Mouse (Mus musculus) embryonic fibroblast, embryonic 13.5 days (primary cell): ENCODE measurements at regions not wholly inside any gene's neighbourhood (a gene's known extent, or its start where the extent isn't known, plus 50 kb on each side); places are given as distances from the start of the nearest gene placed in this dataset.

Source experiments
- CTCF ChIP-seq: IDR thresholded peaks from 2 replicates; pipeline ENCODE4 v1.5.1; 2011; ENCODE audit warnings: mild to moderate bottlenecking, control low read depth, low read length, moderate library complexity, borderline replicate concordance; ENCODE audit not compliant: insufficient read depth
- POLR2A ChIP-seq: IDR thresholded peaks from 2 replicates; pipeline ENCODE4 v1.6.1; 2011; ENCODE audit warnings: low read depth, mild to moderate bottlenecking, control low read depth, low read length, moderate library complexity

GRCm38 (mm10) chr9:101329032-101329824, 77.6 kb upstream of the Ppp2r3a start:
- TF ChIP-seq POLR2A, result no peak
- TF ChIP-seq CTCF, result no peak
